Comparison of ENCODE assay signal across 9 mouse cellular contexts in genomic region chr2:91047359-91047758, GRCm38 (mm10).
"Had no signal": no experiment of that assay in that cellular context is flagged by ENCODE, and none has a peak within 500 bp of the region (broad histone marks: within the 10 kb centered on the region; RNA-seq: fewer than 3 reads in every experiment).

No protein-coding gene starts in this region.

- H3K36me3 ChIP-seq: liver, embryonic 13.5 days had no signal

- H3K9me3 ChIP-seq: limb, embryonic 12.5 days; liver, embryonic 13.5 days; midbrain, embryonic 13.5 days had no signal

- H3K27me3 ChIP-seq: limb, embryonic 12.5 days; liver, embryonic 13.5 days; midbrain, embryonic 13.5 days had no signal

- H3K27ac ChIP-seq: limb, embryonic 12.5 days; liver, embryonic 13.5 days; midbrain, embryonic 13.5 days; stomach, postnatal 0 days had no signal

- H3K4me2 ChIP-seq: limb, embryonic 12.5 days; liver, embryonic 13.5 days; midbrain, embryonic 13.5 days had no signal

- DNase-seq: liver; liver, embryonic 13.5 days; liver, postnatal 0 days; lung, postnatal 36 days had no signal

- H3K9ac ChIP-seq: limb, embryonic 12.5 days; liver, embryonic 13.5 days; liver, postnatal 0 days; midbrain, embryonic 13.5 days had no signal

- H3K4me3 ChIP-seq: limb, embryonic 12.5 days; liver, embryonic 13.5 days; midbrain, embryonic 13.5 days had no signal

- ATAC-seq: inflammation-experienced regulatory T-cells, adult 6 months; intestine, postnatal 0 days; liver, postnatal 0 days; midbrain, embryonic 13.5 days had no signal
